In the genomic region with DNA sequence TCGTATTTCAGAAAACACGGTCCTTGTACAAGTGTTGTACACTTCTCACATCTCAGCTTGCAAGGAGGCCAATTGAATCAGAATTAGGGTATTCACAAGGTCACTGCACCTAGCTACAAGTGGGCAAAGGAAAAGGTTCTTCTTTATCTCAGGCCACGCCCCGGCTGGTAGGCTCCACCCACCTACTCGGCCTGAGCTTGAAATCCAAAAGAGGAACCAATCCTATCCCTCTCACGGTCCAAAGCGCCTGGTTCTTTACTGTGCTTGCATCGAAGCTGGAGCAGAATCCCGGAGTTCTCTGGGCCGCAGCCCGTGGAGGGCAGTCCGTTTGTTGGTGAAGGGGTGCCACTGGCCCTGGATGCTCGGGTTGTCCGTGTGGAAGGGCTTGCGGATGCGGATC, we compare ENCODE assay signal across 8 mouse cellular contexts. TPM values are rescaled to one million over a fixed set of nuclear protein-coding genes. Genes with fewer than 3 reads are reported as not detected.
DNase-seq lines count a peak whose midpoint lies in the region; ATAC-seq and TF ChIP-seq lines count a peak whose summit lies in the region.

Twnk (plus strand) TSS at position 220 of the 400 bp plus-strand sequence.

- peak within 1 kb of the TSS; percentile 89 for H3K4me2 ChIP-seq in midbrain, postnatal 0 days (ENCODE audit: low read depth, low read length, poor library complexity, severe bottlenecking)

- peak within 1 kb of the TSS; percentile 75 for H3K9ac ChIP-seq in midbrain, postnatal 0 days (replicated peaks; ENCODE audit: low read length, poor library complexity, severe bottlenecking)

- peaks cover 38% of the 10 kb centered on the region for H3K36me3 ChIP-seq in midbrain, postnatal 0 days (ENCODE audit: insufficient read depth, low read length)

- H3K4me3 ChIP-seq in midbrain, postnatal 0 days (ENCODE audit: low read depth, low read length): peak within 1 kb of the TSS; percentile 68

- DNase-seq in layer of hippocampus, adult 11-12 months (ENCODE audit: low spot score): peak; percentile 59
- DNase-seq in layer of hippocampus, adult 9-10 months (ENCODE audit: low spot score): no peak
- DNase-seq in heart, adult 11 months: peak; percentile 94
- peak; percentile 80 for DNase-seq in kidney, adult 18-20 months
- peak; percentile 84 for DNase-seq in liver
- peak; percentile 50 for DNase-seq in midbrain, postnatal 0 days (ENCODE audit: low spot score)
- DNase-seq in thymus, postnatal 25 days: peak; percentile 41

- no peaks in the 10 kb centered on the region for H3K27me3 ChIP-seq in midbrain, postnatal 0 days (ENCODE audit: insufficient read depth, low read length)

- 9% methylated on average over 16 of the region's 16 CpGs for WGBS in midbrain, postnatal 0 days

- H3K9me3 ChIP-seq in midbrain, postnatal 0 days (ENCODE audit: low read length): no peaks in the 10 kb centered on the region

- TF ChIP-seq CTCF in midbrain, postnatal 0 days (IDR thresholded peaks at IDR 0.05): no peak

- H3K27ac ChIP-seq in midbrain, postnatal 0 days (ENCODE audit: low read depth, low read length): peak within 1 kb of the TSS; percentile 63

- peak; percentile 68 for ATAC-seq in common myeloid progenitor, adult 5-6 weeks (replicated peaks; ENCODE audit: low read depth, poor library complexity, severe bottlenecking)
- no peak for ATAC-seq in midbrain, postnatal 0 days (ENCODE audit: low FRiP score)

- H3K4me1 ChIP-seq in midbrain, postnatal 0 days (ENCODE audit: insufficient read depth, low read length): peaks cover 11% of the 10 kb centered on the region; the same call in 1 of the 2 replicates

RNA-seq across cellular contexts. Expression of gene Twnk, which starts in this region (rescaled TPM):
- total RNA-seq in common myeloid progenitor, adult 5-6 weeks (2017): 31.0 and 32.2 TPM in 2 replicates
- total RNA-seq in midbrain, postnatal 0 days (2014; rRNA removed): 6.1 and 6.4 TPM in 2 replicates
- 6.8 and 7.1 TPM in 2 replicates for polyA plus RNA-seq in midbrain, postnatal 0 days (2015; fragmentation: Nextera tagmentation; extraction: Ambion mirVana)
